Mouse (Mus musculus): Measurements from ENCODE around the gene Pip4p1. TPM values are rescaled to one million over a fixed set of nuclear protein-coding genes. Genes with fewer than 3 reads are reported as not detected.

The Pip4p1 gene
- total RNA-seq, 2 experiments from 2014 or later, result 95.6 to 98.2 TPM

DNA sequence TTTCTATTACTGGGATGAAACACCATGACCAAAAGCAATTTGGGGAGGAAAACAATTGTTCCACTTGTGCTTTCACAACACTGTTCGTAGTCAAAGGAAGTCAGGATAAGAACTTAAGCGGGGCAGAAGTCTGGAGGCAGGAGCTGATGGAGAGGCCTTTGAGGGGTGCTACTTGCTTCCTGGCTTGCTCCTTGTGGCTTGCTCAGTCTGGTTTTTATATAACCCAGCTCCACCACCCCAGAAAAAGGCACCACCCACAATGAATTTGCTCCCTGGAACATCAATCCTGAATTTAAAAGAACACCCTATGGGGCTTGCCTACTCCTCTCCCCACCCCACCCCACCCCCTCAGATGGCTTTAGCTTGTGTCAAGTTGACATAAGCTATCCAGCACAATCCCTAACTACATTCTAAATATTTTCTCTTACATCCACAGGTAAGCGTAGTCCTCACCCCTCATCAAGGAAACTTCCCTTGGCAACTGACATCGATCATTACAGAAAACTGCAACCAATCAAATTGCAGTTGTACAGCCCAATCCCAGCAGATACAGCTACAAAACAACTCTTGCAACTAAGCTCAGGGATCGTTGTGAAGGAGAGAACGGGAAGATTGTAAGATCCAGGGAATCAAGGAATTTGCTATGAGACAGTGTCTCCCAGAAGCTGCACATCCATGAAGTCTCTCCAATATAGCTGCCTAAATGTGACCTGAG is 54.3 kb downstream of the Pip4p1 start:
- intact Hi-C loops (cut with DNase I), result no loop called here
- TF ChIP-seq CTCF (IDR thresholded peaks at IDR 0.05), result no peak
- no peak for DNase-seq (ENCODE audit: extremely low spot score in 1 of 2, low spot score in 2 of 2)
- Histone ChIP-seq H3K4me3 (peak overlapping the region; percentile 9; the same call in 1 of the 2 replicates), H3K27ac (peak overlapping the region; percentile 47)

Other genes with a start within 250 kb of the Pip4p1 start
- gene Olfr747, start 237.7 kb downstream of the Pip4p1 start, total RNA-seq (2021), result not detected
- not detected for gene Olfr748, start 223.5 kb downstream of the Pip4p1 start, total RNA-seq (2021)
- not detected for gene Olfr749, start 185.8 kb downstream of the Pip4p1 start, total RNA-seq (2021)
- gene Ttc5, start 145.3 kb downstream of the Pip4p1 start, total RNA-seq (2021), result 10 to 100 TPM; 50.8 to 62.1 TPM
- gene Ccnb1ip1, start 123.1 kb downstream of the Pip4p1 start, total RNA-seq (2021), result not detected
- 10 to 100 TPM; 25.8 to 27.1 TPM for gene Parp2, start 123.0 kb downstream of the Pip4p1 start, total RNA-seq (2021)
- 1 to 10 TPM; 3.2 to 4.4 TPM for gene Tep1, start 60.3 kb downstream of the Pip4p1 start, total RNA-seq (2021)
- 1 to 10 TPM; 4.8 to 6.4 TPM for gene Klhl33, start 33.3 kb downstream of the Pip4p1 start, total RNA-seq (2021)
- 10 to 100 TPM; 29.2 to 34.8 TPM for gene Osgep, start 6.0 kb downstream of the Pip4p1 start, total RNA-seq (2021)
- gene Apex1, start 5.9 kb downstream of the Pip4p1 start, total RNA-seq (2021), result 10 to 100 TPM; 54.9 to 58.8 TPM
- 10 to 100 TPM; 11.7 to 13.3 TPM for gene Pnp, start 226 bp upstream of the Pip4p1 start, total RNA-seq (2021)
- gene Gm49342, start 13.7 kb upstream of the Pip4p1 start, total RNA-seq (2021), result 1 to 10 TPM; 8.4 to 9.2 TPM
- gene Pnp2, start 25.1 kb upstream of the Pip4p1 start, total RNA-seq (2021), result under 1 TPM; 0.81 to 0.84 TPM
- gene Rnase10, start 76.9 kb upstream of the Pip4p1 start, total RNA-seq (2021), result not detected
- gene Rnase9, start 111.0 kb upstream of the Pip4p1 start, total RNA-seq (2021), result not detected
- gene Rnase11, start 119.3 kb upstream of the Pip4p1 start, total RNA-seq (2021), result not detected
- not detected for gene Rnase12, start 126.8 kb upstream of the Pip4p1 start, total RNA-seq (2021)
- gene Olfr750, start 143.6 kb upstream of the Pip4p1 start, total RNA-seq (2021), result not detected
- gene Rnase4, start 160.2 kb upstream of the Pip4p1 start, total RNA-seq (2021), result 10 to 100 TPM; 14.6 to 15.4 TPM
- 1 to 10 TPM; 3.0 to 3.9 TPM for gene Ang, start 160.3 kb upstream of the Pip4p1 start, total RNA-seq (2021)
- not detected for gene Eddm3b, start 183.6 kb upstream of the Pip4p1 start, total RNA-seq (2021)
- under 1 TPM in 1 of 2 experiments, not detected in 1; 0.35 TPM for gene Rnase6, start 193.1 kb upstream of the Pip4p1 start, total RNA-seq (2021)
- gene Rnase1, start 215.9 kb upstream of the Pip4p1 start, total RNA-seq (2021), result under 1 TPM; 0.70 to 0.96 TPM
- gene Rnase2b, start 231.4 kb upstream of the Pip4p1 start, total RNA-seq (2021), result not detected